Mouse (Mus musculus) lung, postnatal 0 days (tissue): ENCODE measurements around the gene Fanca.

Experiments
- CTCF ChIP-seq: IDR thresholded peaks from 2 replicates; pipeline ENCODE4 v1.5.1; 2016; ENCODE audit warnings: antibody characterized with exemption, mild to moderate bottlenecking
- EP300 ChIP-seq: IDR thresholded peaks from 2 replicates; pipeline ENCODE4 v1.6.1; 2016; ENCODE audit warnings: antibody characterized with exemption, mild to moderate bottlenecking, control low read depth

DNA sequence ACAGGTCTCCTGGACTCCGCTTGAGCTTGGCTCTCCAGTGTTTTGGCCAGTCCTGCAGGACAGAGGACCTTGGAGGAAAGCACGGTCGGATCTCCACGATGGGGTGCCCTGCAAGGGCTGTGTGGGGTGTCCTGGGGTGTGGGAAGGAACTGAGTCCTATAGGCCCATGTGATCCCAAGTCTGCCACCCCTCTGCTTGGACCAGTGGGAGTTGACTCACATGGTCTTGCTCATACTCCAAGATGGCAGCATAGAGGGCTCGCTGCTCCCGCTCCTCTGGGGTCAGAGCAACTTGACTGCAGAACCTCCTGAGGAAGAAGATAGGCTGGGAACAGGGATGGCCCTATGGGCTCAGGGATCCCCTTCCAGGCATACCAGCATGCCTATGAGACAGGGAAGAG, 70.6 kb downstream of the Fanca start:
- TF ChIP-seq CTCF (no peak), EP300 (no peak)
